Mouse (Mus musculus) forebrain, embryonic 13.5 days (tissue): ENCODE measurements around the gene Tk1. TPM values are rescaled to one million over a fixed set of nuclear protein-coding genes. Genes with fewer than 3 reads are reported as not detected.
A peak's percentile ranks its signal among the peaks of the same experiment; 100 is the strongest.

Experiments
- ATAC-seq: fragments of 200-750 bp; cut with Nextera tagmentation; 2 replicates; pipeline ENCODE4 v1.8.0; 2017
- H3K27ac ChIP-seq: fragments of 300-500 bp; sonication (generic); 2 replicates; pipeline ENCODE4 v1.5.1; 2015; ENCODE audit warnings: inconsistent platforms, mild to moderate bottlenecking, moderate library complexity
- H3K27me3 ChIP-seq: fragments of 300-500 bp; sonication (generic); 2 replicates; pipeline ENCODE4 v1.6.1; 2015; ENCODE audit warnings: mild to moderate bottlenecking, inconsistent platforms
- H3K36me3 ChIP-seq: fragments of 300-500 bp; sonication (generic); 2 replicates; pipeline ENCODE4 v1.6.1; 2015; ENCODE audit warnings: mild to moderate bottlenecking, inconsistent platforms; ENCODE audit not compliant: poor library complexity, severe bottlenecking
- H3K4me1 ChIP-seq: fragments of 300-500 bp; sonication (generic); 2 replicates; pipeline ENCODE4 v1.6.1; 2015; ENCODE audit warnings: inconsistent platforms
- H3K4me2 ChIP-seq: fragments of 300-500 bp; sonication (generic); 2 replicates; pipeline ENCODE4 v1.6.1; 2015; ENCODE audit warnings: inconsistent platforms, mild to moderate bottlenecking, moderate library complexity
- H3K4me3 ChIP-seq: fragments of 300-500 bp; sonication (generic); 2 replicates; pipeline ENCODE4 v1.5.1; 2015; ENCODE audit warnings: mild to moderate bottlenecking, inconsistent platforms
- H3K9ac ChIP-seq: fragments of 300-500 bp; sonication (generic); 2 replicates; pipeline ENCODE4 v1.6.1; 2015; ENCODE audit warnings: mild to moderate bottlenecking, inconsistent platforms
- H3K9me3 ChIP-seq: fragments of 300-500 bp; sonication (generic); replicated peaks from 2 replicates; pipeline ENCODE4 v1.6.1; 2016; ENCODE audit warnings: inconsistent platforms
- WGBS: fragments of 180-500 bp; shearing (Covaris S2); methylation state at CpG from one replicate; pipeline ENCODE4 v1.1.7; 2015; 5-methylcytosine and 5-hydroxymethylcytosine counted together
- polyA plus RNA-seq: library from polyadenylated mRNA; unstranded; fragments of >200 nt; fragmentation: Nextera tagmentation; extraction: Ambion mirVana; gene quantifications from 2 replicates; pipeline ENCODE4 v1.2.1, GENCODE M21; 2015

Tk1 gene
- 103 and 104 TPM in 2 replicates for polyA plus RNA-seq

GRCm38 (mm10) chr11:117825333-117826101 lies at the start of gene Tk1, which contains the start of gene Afmid:
Gene Tk1 (minus strand): TSS chr11:117826092.
Gene Afmid (plus strand): TSS chr11:117825924.
- peaks cover 33% of the 10 kb centered on the region for H3K36me3 ChIP-seq
- H3K9me3 ChIP-seq, result no peaks in the 10 kb centered on the region
- peak within 1 kb of the TSS; percentile 89 for H3K27ac ChIP-seq
- peaks cover 63% of the 10 kb centered on the region for H3K4me1 ChIP-seq
- H3K4me2 ChIP-seq, result peak within 1 kb of the TSS; percentile 86
- H3K27me3 ChIP-seq, result no peaks in the 10 kb centered on the region
- peak within 1 kb of the TSS; percentile 56 for H3K4me3 ChIP-seq
- ATAC-seq, result peak; percentile 72
- WGBS, result under 1% methylated on average over 34 of the region's 34 CpGs
- H3K9ac ChIP-seq, result peak within 1 kb of the TSS; percentile 82

- Histone ChIP-seq H3K36me3 (no peaks in the 10 kb centered on the region), H3K4me1 (peaks cover 33% of the 10 kb centered on the region), H3K27ac (no peak overlapping the region), H3K4me3 (no peak overlapping the region), H3K9me3 (no peaks in the 10 kb centered on the region), H3K27me3 (peaks cover 25% of the 10 kb centered on the region), H3K4me2 (no peak overlapping the region), H3K9ac (no peak overlapping the region)
- 21% methylated on average over 6 of the region's 6 CpGs for WGBS
- ATAC-seq, result no peak
These were observed 49.8 kb upstream of the Tk1 start for GRCm38 (mm10) chr11:117875681-117876080.

GRCm38 (mm10) chr11:117874419-117874818 lies 48.5 kb upstream of the Tk1 start:
- no peak for ATAC-seq
- peaks cover 20% of the 10 kb centered on the region; the same call in 1 of the 2 replicates for H3K27me3 ChIP-seq
- H3K4me1 ChIP-seq, result peaks cover 37% of the 10 kb centered on the region
- no peaks in the 10 kb centered on the region for H3K9me3 ChIP-seq
- H3K9ac ChIP-seq, result no peak overlapping the region
- no peaks in the 10 kb centered on the region for H3K36me3 ChIP-seq
- H3K27ac ChIP-seq, result no peak overlapping the region
- 62% methylated on average over 4 of the region's 4 CpGs for WGBS
- no peak overlapping the region for H3K4me2 ChIP-seq
- H3K4me3 ChIP-seq, result no peak overlapping the region

GRCm38 (mm10) chr11:117872861-117873608 lies 47.1 kb upstream of the Tk1 start, which contains the start of gene Tha1:
Gene Tha1 (minus strand): TSS chr11:117873481.
- WGBS, result 1% methylated on average over 51 of the region's 51 CpGs
- no peak within 1 kb of the TSS for H3K27ac ChIP-seq
- no peaks in the 10 kb centered on the region for H3K9me3 ChIP-seq
- peak within 1 kb of the TSS; percentile 80 for H3K4me3 ChIP-seq
- peak within 1 kb of the TSS; percentile 83 for H3K9ac ChIP-seq
- H3K27me3 ChIP-seq, result peaks cover 19% of the 10 kb centered on the region; the same call in 1 of the 2 replicates
- ATAC-seq, result peak; percentile 72
- H3K4me2 ChIP-seq, result peak within 1 kb of the TSS; percentile 98
- peaks cover 26% of the 10 kb centered on the region for H3K4me1 ChIP-seq
- no peaks in the 10 kb centered on the region for H3K36me3 ChIP-seq

- H3K9me3 ChIP-seq, result no peaks in the 10 kb centered on the region
- no peak overlapping the region for H3K4me2 ChIP-seq
- H3K4me3 ChIP-seq, result no peak overlapping the region
- H3K9ac ChIP-seq, result no peak overlapping the region
- no peak for ATAC-seq
- H3K4me1 ChIP-seq, result peaks cover 26% of the 10 kb centered on the region
- peaks cover 14% of the 10 kb centered on the region; the same call in 1 of the 2 replicates for H3K27me3 ChIP-seq
- H3K27ac ChIP-seq, result no peak overlapping the region
- 67% methylated on average over 12 of the region's 12 CpGs for WGBS
- no peaks in the 10 kb centered on the region for H3K36me3 ChIP-seq
These were observed 46.2 kb upstream of the Tk1 start for GRCm38 (mm10) chr11:117871911-117872584.

- WGBS, result 68% methylated on average over 5 of the region's 5 CpGs
- Histone ChIP-seq H3K4me3 (no peak overlapping the region), H3K4me1 (peaks cover 31% of the 10 kb centered on the region), H3K4me2 (no peak overlapping the region), H3K27ac (no peak overlapping the region), H3K36me3 (no peaks in the 10 kb centered on the region), H3K9ac (no peak overlapping the region), H3K27me3 (peaks cover 11% of the 10 kb centered on the region; the same call in 1 of the 2 replicates), H3K9me3 (no peaks in the 10 kb centered on the region)
- no peak for ATAC-seq
These were observed 45.5 kb upstream of the Tk1 start for GRCm38 (mm10) chr11:117871376-117871775.

- Histone ChIP-seq H3K9ac (0 out of 2 replicates have a peak overlapping the region, but pooled peaks have one; percentile 16), H3K36me3 (no peaks in the 10 kb centered on the region), H3K27me3 (peaks cover 11% of the 10 kb centered on the region; the same call in 1 of the 2 replicates), H3K4me1 (peaks cover 37% of the 10 kb centered on the region), H3K9me3 (no peaks in the 10 kb centered on the region), H3K4me3 (no peak overlapping the region), H3K4me2 (no peak overlapping the region), H3K27ac (no peak overlapping the region)
- 33% methylated on average over 12 of the region's 12 CpGs for WGBS
- peak; percentile 41 for ATAC-seq
These were observed 44.9 kb upstream of the Tk1 start for GRCm38 (mm10) chr11:117870688-117871365.

GRCm38 (mm10) chr11:117865988-117866387 lies 40.1 kb upstream of the Tk1 start:
- Histone ChIP-seq H3K4me2 (peak overlapping the region; percentile 12; the same call in 1 of the 2 replicates), H3K4me3 (no peak overlapping the region), H3K36me3 (no peaks in the 10 kb centered on the region), H3K27ac (peak overlapping the region; percentile 41; the same call in 1 of the 2 replicates), H3K9me3 (no peaks in the 10 kb centered on the region), H3K4me1 (peaks cover 26% of the 10 kb centered on the region), H3K27me3 (peaks cover 24% of the 10 kb centered on the region), H3K9ac (peak overlapping the region; percentile 38; the same call in 1 of the 2 replicates)
- WGBS, result 7% methylated on average over 6 of the region's 6 CpGs
- ATAC-seq, result no peak

- H3K27ac ChIP-seq, result no peak overlapping the region
- H3K27me3 ChIP-seq, result peaks cover 36% of the 10 kb centered on the region
- peaks cover 26% of the 10 kb centered on the region for H3K4me1 ChIP-seq
- no peak overlapping the region for H3K4me3 ChIP-seq
- no peak overlapping the region for H3K4me2 ChIP-seq
- ATAC-seq, result no peak
- H3K36me3 ChIP-seq, result no peaks in the 10 kb centered on the region
- H3K9ac ChIP-seq, result no peak overlapping the region
- H3K9me3 ChIP-seq, result no peaks in the 10 kb centered on the region
- WGBS, result 70% methylated on average over 2 of the region's 2 CpGs
These were observed 38.9 kb upstream of the Tk1 start for GRCm38 (mm10) chr11:117864805-117865204.

- H3K4me3 ChIP-seq, result no peak overlapping the region
- 14% methylated on average over 11 of the region's 11 CpGs for WGBS
- no peak for ATAC-seq
- no peak overlapping the region for H3K4me2 ChIP-seq
- H3K27me3 ChIP-seq, result peaks cover 49% of the 10 kb centered on the region
- H3K9ac ChIP-seq, result no peak overlapping the region
- H3K4me1 ChIP-seq, result peaks cover 26% of the 10 kb centered on the region
- H3K9me3 ChIP-seq, result no peaks in the 10 kb centered on the region
- H3K27ac ChIP-seq, result no peak overlapping the region
- H3K36me3 ChIP-seq, result no peaks in the 10 kb centered on the region
These were observed 37.4 kb upstream of the Tk1 start for GRCm38 (mm10) chr11:117863174-117863856.

- no peaks in the 10 kb centered on the region for H3K9me3 ChIP-seq
- 5% methylated on average over 23 of the region's 23 CpGs for WGBS
- no peak within 1 kb of the TSS for H3K4me3 ChIP-seq
- H3K36me3 ChIP-seq, result peaks cover 21% of the 10 kb centered on the region
- peak within 1 kb of the TSS; percentile 18 for H3K9ac ChIP-seq
- no peak for ATAC-seq
- peaks cover 49% of the 10 kb centered on the region for H3K27me3 ChIP-seq
- peaks cover 9% of the 10 kb centered on the region for H3K4me1 ChIP-seq
- H3K27ac ChIP-seq, result no peak within 1 kb of the TSS
- peak within 1 kb of the TSS; percentile 13; the same call in 1 of the 2 replicates for H3K4me2 ChIP-seq
These were observed 34.7 kb upstream of the Tk1 start, which contains the start of gene Tmem235 for GRCm38 (mm10) chr11:117860601-117861000. Gene Tmem235 (plus strand): TSS chr11:117860752.
